Mouse (Mus musculus) midbrain, embryonic 16.5 days (tissue): Measurements from ENCODE around the gene Anks1b. TPM values are rescaled to one million over a fixed set of nuclear protein-coding genes. Genes with fewer than 3 reads are reported as not detected.
A peak's percentile ranks its signal among the peaks of the same experiment; 100 is the strongest.

ENCODE experiments used
- ATAC-seq: fragments of 200-750 bp; cut with Nextera tagmentation; 2 replicates; pipeline ENCODE4 v1.8.0; 2017; ENCODE audit warnings: moderate TSS enrichment
- H3K27ac ChIP-seq: fragments of 300-500 bp; sonication (generic); 2 replicates; pipeline ENCODE4 v1.5.1; 2014; ENCODE audit warnings: mild to moderate bottlenecking, low read length, mixed read lengths
- H3K27me3 ChIP-seq: fragments of 300-500 bp; sonication (generic); 2 replicates; pipeline ENCODE4 v1.6.1; 2014; ENCODE audit warnings: low read depth, low read length, mixed read lengths; ENCODE audit not compliant: control insufficient read depth, insufficient read depth
- H3K36me3 ChIP-seq: fragments of 300-500 bp; sonication (generic); 2 replicates; pipeline ENCODE4 v1.6.1; 2014; ENCODE audit warnings: mild to moderate bottlenecking, low read length, moderate library complexity, mixed read lengths; ENCODE audit not compliant: control insufficient read depth, insufficient read depth
- H3K4me1 ChIP-seq: fragments of 300-500 bp; sonication (generic); 2 replicates; pipeline ENCODE4 v1.6.1; 2014; ENCODE audit warnings: mild to moderate bottlenecking, low read length, mixed read lengths; ENCODE audit not compliant: control insufficient read depth, insufficient read depth
- H3K4me2 ChIP-seq: fragments of 300-500 bp; sonication (generic); 2 replicates; pipeline ENCODE4 v1.6.1; 2014; ENCODE audit warnings: mild to moderate bottlenecking, low read length, mixed read lengths
- H3K4me3 ChIP-seq: fragments of 300-500 bp; sonication (generic); 2 replicates; pipeline ENCODE4 v1.5.1; 2014; ENCODE audit warnings: low read depth, mild to moderate bottlenecking, low read length, moderate library complexity, mixed read lengths
- H3K9ac ChIP-seq: fragments of 300-500 bp; sonication (generic); 2 replicates; pipeline ENCODE4 v1.6.1; 2014; ENCODE audit warnings: low read depth, low read length, mixed read lengths
- H3K9me3 ChIP-seq: fragments of 300-500 bp; sonication (generic); replicated peaks from 2 replicates; pipeline ENCODE4 v1.6.1; 2014; ENCODE audit warnings: mild to moderate bottlenecking, low read length, mixed read lengths; ENCODE audit not compliant: control insufficient read depth, poor library complexity, severe bottlenecking
- WGBS: fragments of 180-500 bp; shearing (Covaris S2); extraction: QIAGEN DNeasy Blood & Tissue Kit; methylation state at CpG from one replicate; pipeline ENCODE4 v1.1.7; 2014; 5-methylcytosine and 5-hydroxymethylcytosine counted together
- polyA plus RNA-seq: library from polyadenylated mRNA; unstranded; fragments of >200 nt; fragmentation: Nextera tagmentation; extraction: Ambion mirVana; gene quantifications from 2 replicates; pipeline ENCODE4 v1.2.1, GENCODE M21; 2015

The Anks1b gene
- polyA plus RNA-seq, 1 experiment from 2014 or later, result 94.3 TPM

DNA sequence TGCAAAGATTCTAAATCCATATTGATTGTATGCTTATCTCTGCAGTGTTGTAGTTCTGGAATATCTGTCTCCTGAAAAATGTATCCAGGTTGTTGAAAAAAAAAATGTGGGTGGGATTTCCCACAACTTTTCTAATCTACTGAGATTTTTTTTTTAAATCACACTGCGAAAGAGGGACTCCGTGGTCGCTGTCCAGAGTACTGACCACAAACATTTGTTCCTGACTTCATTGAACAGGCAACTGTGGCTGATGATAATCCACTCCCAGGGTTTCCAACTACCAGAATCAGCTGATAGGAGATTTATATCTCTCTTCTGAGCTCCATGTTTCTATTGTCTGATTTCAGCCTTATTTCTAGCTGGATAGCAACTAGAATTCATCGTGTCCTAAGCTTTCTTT lies 950.1 kb downstream of the Anks1b start:
- H3K4me1 ChIP-seq, result peaks cover 8% of the 10 kb centered on the region
- H3K4me2 ChIP-seq, result no peak overlapping the region
- H3K9ac ChIP-seq, result no peak overlapping the region
- no peak overlapping the region for H3K27ac ChIP-seq
- peaks cover 2% of the 10 kb centered on the region; the same call in 1 of the 2 replicates for H3K27me3 ChIP-seq
- H3K9me3 ChIP-seq, result no peaks in the 10 kb centered on the region
- ATAC-seq, result no peak
- no peaks in the 10 kb centered on the region for H3K36me3 ChIP-seq
- no peak overlapping the region for H3K4me3 ChIP-seq
- WGBS, result 18% methylated on average over 4 of the region's 4 CpGs

DNA sequence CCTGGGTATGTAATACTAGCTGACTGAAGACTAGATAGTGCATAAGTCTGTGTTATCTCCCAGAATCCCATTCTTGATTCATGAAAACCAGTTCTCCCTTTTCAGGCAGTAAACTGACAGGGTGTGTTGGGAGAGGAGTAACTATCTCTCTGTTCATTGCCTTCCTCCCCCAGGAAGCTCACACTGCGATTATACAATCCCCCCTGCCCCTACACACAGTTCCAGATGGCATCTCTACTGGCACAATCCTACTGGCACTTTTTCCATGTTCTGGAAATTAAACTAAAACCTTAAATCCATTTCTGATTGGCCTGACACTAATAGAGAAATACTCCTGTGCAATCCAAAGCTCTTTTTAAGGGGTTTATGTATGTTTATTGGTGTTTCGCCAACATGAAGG lies 951.4 kb downstream of the Anks1b start:
- Histone ChIP-seq H3K36me3 (no peaks in the 10 kb centered on the region), H3K4me2 (no peak overlapping the region), H3K4me1 (peaks cover 3% of the 10 kb centered on the region; the same call in 1 of the 2 replicates), H3K9me3 (no peaks in the 10 kb centered on the region), H3K4me3 (no peak overlapping the region), H3K9ac (no peak overlapping the region), H3K27me3 (peaks cover 2% of the 10 kb centered on the region; the same call in 1 of the 2 replicates), H3K27ac (no peak overlapping the region)
- 85% methylated on average over 2 of the region's 2 CpGs for WGBS
- no peak for ATAC-seq

DNA sequence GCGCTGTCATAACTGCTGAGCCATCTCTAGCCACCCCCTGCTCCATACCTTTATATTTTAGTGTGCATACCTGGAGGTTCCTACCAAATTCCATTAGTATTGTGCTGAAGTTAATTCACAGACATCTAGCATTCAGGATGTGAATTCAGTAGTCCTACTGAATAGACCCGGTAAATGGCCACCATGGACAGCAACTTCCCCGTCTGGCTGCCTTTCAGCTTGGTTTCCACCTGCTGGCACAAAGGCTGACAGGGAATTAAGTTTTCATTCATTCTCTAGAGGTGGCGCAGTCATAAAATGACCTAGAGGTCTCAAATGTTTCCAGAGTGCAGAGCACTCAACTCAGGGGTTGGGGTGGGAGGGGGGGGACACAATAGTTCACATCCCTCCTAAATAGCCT lies 953.6 kb downstream of the Anks1b start:
- whole genome bisulfite sequencing, result 26% methylated on average over 4 of the region's 4 CpGs
- Histone ChIP-seq H3K9ac (no peak overlapping the region), H3K36me3 (no peaks in the 10 kb centered on the region), H3K27me3 (peaks cover 2% of the 10 kb centered on the region; the same call in 1 of the 2 replicates), H3K4me1 (peaks cover 11% of the 10 kb centered on the region), H3K4me2 (no peak overlapping the region), H3K27ac (no peak overlapping the region), H3K9me3 (no peaks in the 10 kb centered on the region), H3K4me3 (no peak overlapping the region)
- no peak for ATAC-seq

DNA sequence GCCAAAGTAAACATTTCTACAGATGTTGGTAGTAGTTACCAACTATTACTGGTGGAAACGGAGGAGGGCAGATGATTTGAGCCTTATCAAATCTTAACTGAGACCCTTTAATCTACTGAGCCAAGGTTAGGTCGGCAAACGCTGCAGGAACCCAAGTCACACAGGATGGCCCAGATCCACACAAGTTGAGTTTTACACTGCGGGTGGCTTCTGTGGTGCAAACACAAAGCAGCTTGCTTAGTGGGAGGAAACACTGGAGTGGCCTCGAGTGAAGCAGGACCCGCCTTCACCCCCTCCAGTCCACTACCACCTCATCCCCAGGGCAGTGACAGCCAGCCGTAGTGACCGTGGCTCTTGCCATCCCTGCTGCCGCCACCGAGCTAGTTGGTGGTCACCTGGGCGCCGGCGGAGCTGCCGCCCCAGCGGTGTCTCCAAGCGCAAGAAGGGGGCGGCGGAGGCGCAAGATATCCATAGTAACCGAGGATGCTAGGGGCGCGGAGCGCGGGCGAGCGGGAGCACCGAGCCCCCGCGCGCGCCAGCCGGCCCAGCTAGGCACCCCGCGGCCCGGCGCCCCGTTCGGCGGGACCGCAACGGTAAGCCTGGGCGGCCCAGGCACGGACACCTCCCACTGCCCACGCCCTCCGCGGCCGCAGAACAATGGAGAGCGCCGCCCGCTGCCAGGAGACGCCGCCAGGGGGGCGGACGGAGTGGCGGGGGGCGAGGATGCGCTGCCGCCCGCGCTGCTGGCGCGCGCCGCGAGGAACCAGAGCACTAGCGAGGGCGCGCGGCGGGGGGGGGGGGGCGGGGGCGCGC lies 955.5 kb downstream of the Anks1b start:
- H3K9ac ChIP-seq, result peak overlapping the region; percentile 88
- H3K4me1 ChIP-seq, result peaks cover 18% of the 10 kb centered on the region
- peak overlapping the region; percentile 66 for H3K4me2 ChIP-seq
- no peaks in the 10 kb centered on the region for H3K36me3 ChIP-seq
- under 1% methylated on average over 43 of the region's 73 CpGs for WGBS
- H3K4me3 ChIP-seq, result peak overlapping the region; percentile 69
- ATAC-seq, result peak; percentile 89
- H3K27ac ChIP-seq, result peak overlapping the region; percentile 96
- peaks cover 2% of the 10 kb centered on the region; the same call in 1 of the 2 replicates for H3K27me3 ChIP-seq
- H3K9me3 ChIP-seq, result no peaks in the 10 kb centered on the region

DNA sequence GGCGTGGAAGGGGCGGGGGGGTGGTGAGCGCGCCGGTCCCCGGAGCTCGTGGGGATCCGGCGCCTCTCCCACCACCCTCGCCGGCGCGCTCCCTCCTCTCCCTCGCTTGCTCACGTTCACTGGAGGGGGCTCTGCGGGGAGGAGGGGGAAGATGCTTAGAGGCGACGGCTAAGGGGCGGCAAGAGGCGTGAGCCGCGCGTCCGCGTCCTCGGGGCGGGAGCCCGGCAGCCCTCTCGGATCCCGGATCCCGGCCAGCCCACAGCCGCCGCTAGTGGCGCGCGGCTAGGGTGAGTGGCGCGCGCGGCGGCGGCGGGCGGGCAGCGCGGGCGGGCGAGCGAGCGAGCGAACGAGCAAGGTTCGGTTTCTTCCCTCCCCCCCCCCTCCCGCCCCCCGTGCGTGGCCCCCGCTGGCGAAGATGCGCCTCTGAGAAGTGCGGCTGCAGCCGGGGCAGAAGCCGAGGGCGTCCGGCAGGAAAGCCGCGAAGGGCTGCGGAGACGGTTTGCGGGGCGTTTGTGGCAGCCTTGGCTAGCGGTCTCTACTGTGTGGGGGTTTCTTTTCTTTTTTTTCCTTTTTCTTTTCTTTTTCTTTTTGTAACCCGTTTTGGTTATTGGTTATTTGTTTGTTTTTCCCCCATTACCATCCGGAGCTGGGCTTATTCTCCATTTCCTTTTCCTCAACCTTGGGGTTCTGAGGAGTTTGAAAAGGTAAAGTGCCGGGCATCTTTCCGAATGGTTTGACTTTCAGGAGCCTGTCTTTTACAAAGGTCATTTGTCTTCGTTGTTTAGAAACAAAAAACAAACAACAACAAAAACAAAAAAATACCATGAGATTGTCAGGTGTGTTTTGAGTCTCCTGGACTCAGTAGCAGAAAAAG lies 956.3 kb downstream of the Anks1b start:
- Histone ChIP-seq H3K4me1 (peaks cover 18% of the 10 kb centered on the region), H3K9me3 (no peaks in the 10 kb centered on the region), H3K36me3 (no peaks in the 10 kb centered on the region), H3K27ac (peak overlapping the region; percentile 96), H3K4me3 (peak overlapping the region; percentile 69), H3K9ac (peak overlapping the region; percentile 88), H3K27me3 (peaks cover 2% of the 10 kb centered on the region; the same call in 1 of the 2 replicates), H3K4me2 (peak overlapping the region; percentile 66)
- under 1% methylated on average over 32 of the region's 76 CpGs for WGBS
- peak; percentile 87 for ATAC-seq

DNA sequence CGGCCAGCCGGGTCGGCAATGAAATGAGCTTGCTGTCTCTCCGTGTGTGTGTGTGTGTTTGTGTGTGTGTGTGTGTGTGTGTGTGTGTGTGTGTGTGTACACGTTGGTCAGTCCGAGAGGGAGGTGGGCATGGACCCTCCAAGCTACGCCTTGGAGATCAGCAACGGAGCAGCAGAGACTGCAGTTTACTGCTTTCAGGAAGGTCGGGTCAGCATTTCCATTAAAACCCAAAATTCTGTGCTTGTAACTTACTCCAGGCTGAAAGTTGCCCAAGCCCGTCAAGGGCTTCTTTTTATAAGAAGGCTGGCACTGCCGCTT lies 956.9 kb downstream of the Anks1b start:
- peak overlapping the region; percentile 96 for H3K27ac ChIP-seq
- H3K9ac ChIP-seq, result peak overlapping the region; percentile 88
- ATAC-seq, result no peak
- peak overlapping the region; percentile 69 for H3K4me3 ChIP-seq
- H3K4me2 ChIP-seq, result peak overlapping the region; percentile 66
- under 1% methylated on average over 11 of the region's 11 CpGs for WGBS
- peaks cover 18% of the 10 kb centered on the region for H3K4me1 ChIP-seq
- H3K27me3 ChIP-seq, result peaks cover 2% of the 10 kb centered on the region; the same call in 1 of the 2 replicates
- H3K36me3 ChIP-seq, result no peaks in the 10 kb centered on the region
- H3K9me3 ChIP-seq, result no peaks in the 10 kb centered on the region

DNA sequence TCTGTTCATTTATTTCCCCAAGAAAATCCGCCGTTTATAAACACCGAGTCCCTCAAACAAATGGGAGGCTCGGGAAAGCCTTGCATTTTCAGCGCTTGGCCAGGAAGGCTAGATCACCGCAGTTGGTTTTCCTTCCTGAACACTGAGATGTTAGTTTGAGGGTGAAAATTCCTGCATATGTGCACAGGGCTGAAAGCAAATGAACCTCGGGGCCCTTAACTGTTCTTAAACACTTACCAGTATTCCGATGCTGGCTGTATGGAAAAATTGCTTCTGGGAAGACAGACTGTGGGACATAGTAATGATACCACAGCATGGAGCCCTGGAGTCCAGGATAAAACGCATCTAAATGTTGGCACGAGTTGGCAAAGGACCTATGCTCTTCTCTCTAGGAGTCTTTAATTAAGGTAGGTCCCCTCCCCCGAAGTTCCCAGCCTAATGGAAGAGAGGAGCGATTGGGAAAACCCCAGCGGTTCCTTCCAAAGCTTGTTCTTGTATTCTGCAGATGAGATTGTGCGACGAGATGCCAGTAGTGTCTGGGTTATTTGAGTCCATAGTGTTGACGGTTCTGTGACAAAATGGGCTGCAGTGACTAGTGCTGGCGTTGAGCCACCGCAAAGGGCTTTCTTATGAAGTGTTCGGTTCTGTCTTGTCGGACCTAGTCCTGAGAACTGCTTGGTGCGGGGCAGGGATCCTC lies 957.4 kb downstream of the Anks1b start:
- no peak for ATAC-seq
- peak overlapping the region; percentile 96 for H3K27ac ChIP-seq
- peak overlapping the region; percentile 69 for H3K4me3 ChIP-seq
- H3K36me3 ChIP-seq, result no peaks in the 10 kb centered on the region
- WGBS, result 2% methylated on average over 21 of the region's 21 CpGs
- peak overlapping the region; percentile 66 for H3K4me2 ChIP-seq
- peaks cover 18% of the 10 kb centered on the region for H3K4me1 ChIP-seq
- H3K9me3 ChIP-seq, result no peaks in the 10 kb centered on the region
- peaks cover under 1% of the 10 kb centered on the region; the same call in 1 of the 2 replicates for H3K27me3 ChIP-seq
- peak overlapping the region; percentile 88 for H3K9ac ChIP-seq

DNA sequence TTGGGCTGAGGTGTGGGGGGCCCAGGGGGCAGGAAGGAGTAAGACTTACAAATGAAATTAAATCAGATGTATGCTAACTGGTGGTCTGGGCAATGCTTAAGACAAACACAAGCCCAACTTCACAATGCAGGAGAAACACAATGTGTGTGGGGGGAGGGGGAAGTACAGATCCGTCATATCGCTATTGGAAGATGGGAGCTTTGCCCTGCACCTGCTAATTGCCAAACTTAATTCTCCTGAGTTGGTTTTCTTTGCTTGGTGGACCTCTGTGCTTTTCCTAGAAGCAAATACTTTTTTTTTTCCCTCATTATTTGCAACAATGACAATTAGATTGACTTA lies 957.9 kb downstream of the Anks1b start:
- peak overlapping the region; percentile 88 for H3K9ac ChIP-seq
- WGBS, result 4% methylated on average over 2 of the region's 2 CpGs
- peak overlapping the region; percentile 96 for H3K27ac ChIP-seq

More for the DNA sequence above, 957.9 kb downstream of the Anks1b start:
- Histone ChIP-seq H3K27me3 (no peaks in the 10 kb centered on the region), H3K36me3 (no peaks in the 10 kb centered on the region), H3K4me1 (peaks cover 18% of the 10 kb centered on the region), H3K9me3 (no peaks in the 10 kb centered on the region), H3K4me3 (peak overlapping the region; percentile 69), H3K4me2 (peak overlapping the region; percentile 66)
- no peak for ATAC-seq
